Mouse (Mus musculus) embryo, embryonic 10.5 days (tissue): ENCODE data around the gene Gm10300.

Experiments
- DNase-seq: peaks from one replicate; pipeline ENCODE4 v3.0.0-alpha.2; 2015; ENCODE audit warnings: low spot score

Gene Gm10300

DNA sequence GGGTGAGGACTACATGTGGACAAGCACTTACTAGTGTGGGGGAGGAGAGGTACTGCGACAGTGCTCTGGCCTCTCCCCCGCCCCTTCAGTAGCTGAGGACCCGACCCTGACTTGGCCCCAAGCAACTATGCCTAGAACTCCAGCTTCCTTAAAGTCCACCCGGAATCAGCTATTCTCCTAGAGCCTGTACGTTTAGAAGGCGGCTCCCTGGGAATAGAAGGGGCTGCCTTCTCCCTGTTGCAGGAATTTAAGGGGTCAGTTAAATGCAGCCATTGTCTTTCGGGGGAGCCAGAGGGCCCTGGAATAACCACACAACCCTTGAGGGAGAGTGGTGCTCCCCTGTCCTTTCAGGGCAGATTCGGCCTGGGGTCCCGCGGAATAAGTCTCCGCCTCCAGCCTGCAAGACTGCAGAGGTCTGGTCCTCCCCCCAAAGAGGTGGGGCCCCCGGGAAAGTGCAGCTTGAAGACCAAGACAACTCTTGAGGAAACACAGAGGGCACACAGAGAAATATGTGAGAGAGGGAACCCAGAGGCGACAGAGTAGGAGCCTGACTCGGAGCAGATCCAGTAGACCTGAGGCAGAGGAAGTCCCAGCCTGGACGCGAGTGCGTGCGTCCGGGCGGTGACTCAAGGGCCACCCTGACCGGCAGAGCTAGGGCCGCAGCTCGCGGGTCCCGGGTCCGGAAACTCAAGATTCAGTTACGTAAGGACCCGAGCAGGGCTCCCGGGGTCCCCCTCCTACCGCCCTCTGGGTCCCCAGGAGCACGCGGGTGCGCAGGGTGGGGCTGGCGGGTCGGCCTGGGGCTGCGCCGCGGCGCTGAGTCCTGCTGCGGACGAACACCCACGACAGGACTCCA lies at the start of gene Gm10300:
TSS of gene Gm10300 (plus strand) at position 621 of the 856 bp plus-strand sequence.
- DNase-seq: peak; percentile 59

DNA sequence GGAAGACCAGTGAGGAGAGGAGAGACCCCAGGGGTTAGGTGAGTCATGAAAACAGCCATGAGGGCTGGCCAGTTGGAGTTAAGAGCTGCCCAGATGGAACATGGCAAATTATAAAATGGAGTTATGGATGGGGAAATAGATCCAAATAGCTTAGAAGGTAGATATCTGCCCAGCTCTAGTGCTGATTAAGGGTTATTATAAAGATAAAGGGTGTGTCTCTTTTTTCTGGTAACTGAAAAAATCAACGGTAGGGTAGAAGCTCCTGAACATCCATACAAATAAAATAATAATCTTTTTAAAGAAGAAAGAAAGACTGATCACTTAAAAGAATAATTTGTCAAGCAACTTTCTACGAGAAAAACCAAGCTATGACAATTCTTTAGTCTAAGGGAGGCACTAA lies 49.2 kb upstream of the Gm10300 start:
- no peak for DNase-seq

DNA sequence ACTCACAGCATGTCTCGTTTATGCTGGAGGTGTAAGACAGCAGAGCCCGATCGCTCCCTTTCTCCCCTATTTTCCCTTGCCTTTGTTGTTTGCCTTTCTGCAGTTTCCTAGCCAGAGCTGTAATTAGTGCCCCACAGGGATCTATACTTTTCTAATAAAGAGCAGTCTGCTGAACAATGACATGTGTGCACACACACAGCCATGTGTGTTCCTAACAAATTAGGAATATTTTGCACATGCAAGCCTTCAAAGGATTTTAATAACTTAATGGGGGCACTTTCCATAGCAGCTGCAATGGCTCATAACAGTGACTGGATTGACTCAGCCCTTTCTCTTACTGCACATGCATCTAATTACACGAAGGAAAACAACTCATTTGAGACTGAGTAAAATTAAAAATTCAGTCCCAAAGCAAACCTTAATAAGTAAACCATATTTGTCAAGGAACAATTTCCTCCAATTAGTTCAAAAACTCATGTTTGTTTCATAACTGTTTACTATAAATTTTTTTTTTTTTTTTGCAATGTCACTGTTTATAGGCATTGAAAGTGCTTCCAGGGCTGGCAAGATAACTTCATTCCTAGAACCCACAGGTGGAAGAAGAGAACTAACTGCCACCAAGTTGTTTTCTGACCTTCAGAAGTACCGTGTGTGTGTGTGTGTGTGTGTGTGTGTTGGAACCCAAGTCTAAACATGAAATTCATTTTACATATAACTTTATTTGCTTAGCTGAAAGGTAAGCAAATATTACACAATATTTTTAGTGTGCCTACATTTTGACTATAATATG lies 48.6 kb upstream of the Gm10300 start:
- peak; percentile 9 for DNase-seq

DNA sequence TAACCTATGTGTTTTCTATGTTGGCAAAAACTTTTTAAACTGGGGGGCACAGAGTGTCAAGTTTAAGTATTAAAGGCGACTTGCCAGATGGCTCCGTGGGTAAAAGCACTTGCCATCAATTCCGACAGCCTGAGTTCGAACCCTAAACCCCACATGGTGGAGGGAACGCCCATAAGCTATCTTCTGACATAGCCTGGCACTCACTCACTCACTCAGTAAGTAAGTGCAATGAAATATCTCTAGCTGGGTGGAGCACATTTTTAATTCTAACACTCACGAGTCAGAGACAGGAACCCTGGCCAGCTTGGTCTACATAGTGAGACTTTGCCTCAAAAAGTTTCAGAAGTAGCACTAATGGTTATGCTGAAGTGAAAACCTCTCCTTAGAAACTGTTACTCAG lies 47.3 kb upstream of the Gm10300 start:
- DNase-seq: no peak

DNA sequence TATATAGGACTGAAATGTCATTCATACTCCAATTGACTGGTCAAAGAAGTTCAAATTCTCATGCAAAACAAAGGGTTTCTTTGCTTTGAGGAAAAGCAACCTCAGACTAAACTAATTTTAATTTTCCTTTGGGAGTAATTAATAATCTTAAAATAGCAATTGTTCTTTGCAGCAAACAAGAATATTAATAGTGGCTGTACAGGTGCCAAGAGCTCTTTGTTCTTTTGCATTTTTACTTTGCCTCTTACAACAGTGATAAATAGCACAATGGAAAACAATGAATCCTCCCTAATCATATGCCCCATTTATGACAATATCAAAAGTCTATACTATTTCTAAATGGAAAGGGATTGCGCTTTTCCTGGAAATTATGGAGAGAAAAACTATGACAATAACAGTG lies 46.7 kb upstream of the Gm10300 start:
- no peak for DNase-seq

DNA sequence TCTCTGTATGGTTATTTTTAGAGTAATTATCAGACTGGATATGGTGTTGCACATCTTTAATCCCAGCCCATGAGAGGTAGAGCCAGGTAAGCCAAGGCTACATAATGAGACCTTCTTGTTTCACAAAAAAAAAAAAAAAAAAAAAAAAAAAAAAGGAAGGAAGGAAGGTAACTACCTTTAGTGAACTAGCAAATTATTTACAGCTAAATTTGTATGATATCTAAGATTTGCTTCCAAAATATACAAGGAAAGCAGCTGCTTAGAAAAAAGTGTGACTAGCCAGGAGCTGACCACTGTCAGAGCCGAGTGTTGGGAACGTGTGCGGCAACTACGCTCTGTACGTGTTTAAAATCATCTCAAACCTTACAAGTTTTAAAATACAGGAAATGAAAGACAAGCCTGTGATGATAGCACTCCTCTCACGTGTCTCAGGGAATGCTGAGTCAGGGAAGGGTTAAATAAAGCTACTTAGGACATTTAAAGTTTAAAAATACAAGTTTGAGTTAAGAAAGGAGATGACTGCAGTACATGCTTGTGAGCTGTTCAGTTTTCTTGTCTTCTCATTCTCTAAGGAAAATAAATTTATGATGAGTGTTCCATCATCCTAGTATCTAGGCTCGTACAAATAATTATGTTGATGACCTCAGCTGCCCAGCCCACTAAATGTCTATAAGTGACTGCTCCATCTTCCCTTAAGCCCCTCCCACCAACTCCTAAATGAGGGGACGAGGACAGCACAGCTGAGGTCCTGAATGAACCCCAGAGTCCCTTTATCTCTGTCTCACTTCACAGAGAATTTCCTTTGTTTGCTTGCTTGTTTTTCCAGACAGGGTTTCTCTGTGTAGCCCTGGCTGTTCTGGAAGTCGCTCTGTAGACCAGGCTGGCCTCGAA lies 44.4 kb upstream of the Gm10300 start:
- peak; percentile 30 for DNase-seq

DNA sequence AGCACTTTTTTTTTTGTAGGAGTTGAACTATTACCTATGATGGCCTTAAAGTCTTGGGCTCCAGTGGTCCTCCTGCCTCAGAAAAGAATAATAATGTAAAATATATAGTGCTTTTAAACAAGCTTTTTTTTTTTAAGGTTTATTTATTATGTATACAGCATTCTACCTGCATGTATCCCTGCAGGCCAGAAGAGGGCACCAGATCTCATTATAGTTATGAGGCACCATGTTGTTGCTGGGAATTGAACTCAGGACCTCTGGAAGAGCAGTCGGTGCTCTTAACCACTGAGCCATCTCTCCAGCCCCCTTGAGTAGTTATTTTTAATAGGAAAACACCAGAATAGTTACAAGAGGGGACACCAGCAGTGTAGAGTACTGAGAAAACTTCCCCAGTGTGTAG lies 41.3 kb upstream of the Gm10300 start:
- no peak for DNase-seq

DNA sequence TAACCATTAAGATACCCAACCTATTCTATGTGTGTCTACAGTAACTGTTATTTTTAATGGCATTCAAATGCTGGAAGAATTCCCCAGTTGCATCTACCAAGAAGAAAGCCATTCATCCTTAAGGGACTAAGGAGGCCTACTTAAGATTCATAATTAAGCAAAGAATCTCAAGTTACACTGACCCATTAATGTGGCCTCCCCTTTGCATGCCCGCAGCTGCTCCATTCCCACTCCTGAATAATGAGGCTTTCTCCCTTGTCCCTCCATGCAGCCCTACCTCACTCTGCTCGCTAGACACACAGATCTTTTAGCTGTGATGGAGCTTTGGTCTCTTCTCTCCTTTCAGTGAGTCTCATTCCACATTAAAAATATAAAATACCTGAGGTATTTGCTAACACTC lies 40.3 kb upstream of the Gm10300 start:
- DNase-seq: peak; percentile 50

DNA sequence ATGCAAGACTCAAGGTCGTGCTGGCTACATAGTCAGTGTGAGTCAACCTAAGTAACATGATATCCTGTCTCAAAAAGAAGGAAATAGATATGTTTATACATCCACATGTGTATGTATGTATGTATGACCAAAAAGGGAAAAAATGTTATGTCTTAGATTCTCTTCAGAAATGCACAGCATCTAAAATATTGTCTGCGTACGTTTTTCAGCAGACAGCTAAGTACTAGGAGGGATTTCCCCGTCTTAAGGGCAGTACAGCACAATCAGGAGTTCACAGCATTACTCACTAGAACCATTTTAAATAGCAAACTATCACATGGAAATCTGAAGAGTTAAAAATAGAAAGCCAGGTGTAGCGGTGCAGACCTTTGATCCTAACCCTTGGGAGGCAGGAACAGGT lies 37.4 kb upstream of the Gm10300 start:
- no peak for DNase-seq

DNA sequence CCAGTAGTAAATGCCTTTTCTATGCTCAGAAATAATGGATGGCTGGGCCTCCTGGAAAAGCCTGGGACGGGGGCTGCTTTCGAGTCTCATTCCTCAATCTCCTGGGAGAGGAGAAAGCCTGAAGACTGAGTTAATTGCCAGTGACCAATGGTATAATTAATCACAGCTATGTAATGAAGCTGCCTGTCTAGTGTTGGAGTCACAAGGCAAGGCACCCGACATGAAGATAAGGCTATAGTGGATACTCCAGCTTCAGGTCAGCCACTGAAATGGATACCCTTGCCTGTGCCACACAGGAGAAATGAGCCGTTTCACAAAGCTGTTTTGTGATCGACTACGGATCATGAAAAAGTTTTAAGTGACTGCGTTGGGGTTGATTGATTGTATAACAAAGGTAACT lies 36.5 kb upstream of the Gm10300 start:
- peak; percentile 31 for DNase-seq

DNA sequence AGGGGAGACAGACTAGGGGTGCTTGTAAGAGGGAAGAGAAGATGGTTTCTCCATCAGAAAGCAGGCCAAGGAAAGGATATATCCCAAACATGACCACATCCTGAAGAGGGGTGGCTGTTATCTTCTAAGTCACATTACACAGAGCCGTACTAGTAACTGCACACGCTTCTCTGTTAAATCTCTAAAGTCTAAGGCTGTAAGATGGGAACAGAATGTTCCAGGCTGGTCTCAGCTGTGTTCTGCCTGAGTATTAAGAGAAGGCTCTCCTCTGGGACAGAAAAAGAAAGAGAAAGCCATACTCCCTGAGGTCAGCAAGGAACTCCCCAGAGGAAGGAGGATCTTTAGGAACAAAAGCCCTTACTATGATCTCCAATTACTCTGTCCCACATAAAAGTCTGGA lies 35.7 kb upstream of the Gm10300 start:
- DNase-seq: no peak

DNA sequence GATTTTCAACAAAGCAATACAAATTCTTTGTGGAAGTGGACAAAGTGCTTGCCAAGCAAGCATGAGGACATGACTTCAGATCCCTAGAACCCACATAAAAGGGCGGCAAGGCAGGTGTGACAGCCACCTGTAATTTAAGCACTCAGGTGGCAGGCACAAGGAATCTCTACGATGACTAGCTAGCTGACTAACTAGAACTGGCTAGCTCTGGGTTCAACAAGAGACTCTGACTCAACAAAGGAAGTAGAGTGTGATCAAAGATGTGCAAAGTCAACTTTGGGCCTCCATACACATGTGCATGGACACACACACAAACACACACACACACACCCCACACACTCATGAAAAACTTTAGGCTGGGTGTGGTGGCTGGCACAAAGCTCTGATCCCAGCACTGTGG lies 35.0 kb upstream of the Gm10300 start:
- no peak for DNase-seq

DNA sequence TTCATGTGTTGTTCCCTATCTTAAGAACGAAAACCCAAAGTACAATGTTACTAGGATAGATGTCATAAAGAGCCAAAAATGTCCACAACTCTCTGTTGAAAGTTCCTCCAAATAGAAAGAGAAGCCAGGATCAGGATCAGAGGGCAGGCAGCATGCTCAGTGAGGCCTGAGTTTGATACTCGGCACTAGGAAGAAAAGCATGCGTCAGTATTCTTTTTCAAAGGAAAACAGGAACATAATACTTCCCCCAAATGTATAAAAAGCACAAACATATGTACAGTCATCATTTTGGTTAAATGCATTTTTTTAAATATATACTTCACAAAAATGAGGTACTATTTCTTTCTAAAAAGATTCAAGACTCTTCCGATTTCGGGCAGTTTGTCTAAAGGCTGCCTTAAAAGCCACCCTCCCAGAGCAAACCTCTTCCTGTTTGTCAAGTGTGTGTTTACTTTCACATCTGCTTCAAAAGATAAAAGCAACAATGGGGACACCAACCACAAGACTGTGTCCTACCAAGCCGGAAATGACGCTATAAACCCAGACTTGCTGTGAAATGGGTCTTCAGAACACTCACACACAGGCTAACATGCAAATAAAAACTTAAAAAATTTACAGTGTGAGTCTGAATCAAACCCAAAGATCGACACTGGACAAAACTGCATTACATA lies 34.4 kb upstream of the Gm10300 start:
- no peak for DNase-seq

DNA sequence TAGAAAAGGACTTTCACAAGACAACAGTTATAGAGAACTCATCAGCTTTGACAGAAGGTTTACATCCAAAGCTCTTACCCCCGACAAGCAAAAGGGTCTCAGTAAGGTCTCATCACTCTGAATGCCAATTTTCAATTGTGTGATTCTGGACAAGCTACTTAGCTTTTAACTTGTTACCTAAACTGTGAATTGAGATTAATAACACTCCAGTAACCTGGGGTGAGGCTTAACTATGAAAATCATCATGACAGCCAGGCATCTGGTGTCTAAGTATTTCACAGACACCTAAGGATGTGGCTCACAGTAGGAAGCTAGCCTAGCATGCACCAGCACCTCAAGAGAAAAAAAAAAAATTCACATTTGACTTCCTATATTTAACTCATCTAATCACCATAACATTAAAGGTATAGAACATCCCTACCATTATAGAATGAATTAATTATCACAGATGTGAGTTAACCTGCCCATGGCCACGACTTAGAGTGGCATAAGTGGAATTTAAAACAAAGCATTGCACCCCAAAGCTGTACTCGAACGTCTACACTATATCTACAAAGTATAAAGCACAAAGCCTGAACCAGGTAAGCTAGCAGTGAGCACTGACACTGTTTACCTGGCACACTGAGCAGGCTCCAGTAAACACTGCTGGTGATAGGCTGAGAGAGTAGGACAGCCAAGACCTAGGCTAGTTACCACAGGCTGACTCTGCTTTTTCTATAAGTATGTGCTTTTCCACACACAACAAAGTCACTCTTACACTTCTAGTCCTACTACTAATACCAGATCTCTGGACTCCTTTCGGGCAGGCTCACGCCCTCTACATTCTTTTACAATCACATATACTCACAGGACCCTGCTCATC lies 32.8 kb upstream of the Gm10300 start:
- no peak for DNase-seq

DNA sequence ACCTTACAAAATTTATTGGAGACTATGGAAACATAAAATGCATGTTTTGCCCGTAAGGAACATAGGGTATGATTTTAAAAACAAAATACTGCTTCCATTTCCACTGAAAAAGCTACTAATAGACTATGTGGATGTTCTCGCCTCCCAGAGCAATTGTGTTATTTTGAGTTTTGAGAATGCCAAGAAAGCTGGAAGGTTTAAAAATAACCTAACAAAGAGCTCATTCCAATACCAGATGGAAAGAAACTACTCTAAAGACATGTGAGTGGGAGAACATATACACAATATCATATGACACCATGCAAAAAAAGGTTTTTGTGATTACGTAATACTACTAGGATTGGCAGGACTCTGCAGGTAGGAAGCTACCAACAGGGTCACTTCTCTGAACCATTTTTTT lies 30.8 kb upstream of the Gm10300 start:
- DNase-seq: no peak

DNA sequence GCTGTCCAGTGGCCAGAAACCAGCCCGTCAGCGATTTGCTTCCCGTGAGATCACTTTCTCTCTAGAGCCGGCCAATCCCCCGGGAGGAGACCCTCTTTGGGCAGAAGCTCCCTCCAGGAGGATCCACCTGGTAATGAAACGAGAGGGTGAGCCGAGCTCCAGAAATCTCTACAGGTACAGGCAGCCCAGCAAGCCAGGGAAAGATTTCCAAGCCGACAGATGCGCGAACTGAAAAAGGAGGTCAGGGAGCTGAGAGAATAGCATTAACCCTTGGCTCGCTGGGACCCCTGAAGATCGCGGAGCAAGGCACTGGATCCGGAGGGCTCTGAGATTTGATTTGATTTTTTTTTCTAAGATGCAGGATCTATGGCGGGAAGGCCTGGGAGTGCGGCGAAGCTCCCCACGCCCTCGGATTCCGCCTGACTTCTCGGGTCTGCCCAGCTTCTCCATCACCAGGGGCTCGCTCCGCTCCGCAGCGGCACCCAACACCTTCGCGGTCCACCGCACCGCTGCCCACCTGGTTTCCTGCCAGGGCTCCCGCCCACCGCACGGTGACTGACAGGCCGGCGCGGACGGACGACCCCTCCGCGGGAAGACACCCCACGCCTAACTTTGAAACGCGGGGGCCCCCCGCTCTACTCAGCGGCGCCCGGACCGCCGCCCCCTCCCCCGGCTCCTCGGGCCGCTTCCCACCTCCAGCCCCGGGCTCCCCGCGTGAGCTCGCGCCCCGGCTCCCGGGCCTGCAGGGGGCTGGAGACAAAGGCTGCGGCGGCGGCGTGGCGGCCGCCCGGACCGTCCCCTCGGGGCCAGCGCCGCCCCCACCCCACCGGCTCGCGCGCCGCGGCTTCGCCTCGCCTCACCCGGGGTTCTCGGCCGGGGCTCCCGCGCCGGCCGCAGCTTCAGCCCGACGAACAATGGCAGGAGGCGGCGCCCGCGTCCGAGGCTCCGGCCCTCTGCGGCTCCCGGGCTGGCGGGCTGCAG lies 26.2 kb upstream of the Gm10300 start:
- peak; percentile 82 for DNase-seq

DNA sequence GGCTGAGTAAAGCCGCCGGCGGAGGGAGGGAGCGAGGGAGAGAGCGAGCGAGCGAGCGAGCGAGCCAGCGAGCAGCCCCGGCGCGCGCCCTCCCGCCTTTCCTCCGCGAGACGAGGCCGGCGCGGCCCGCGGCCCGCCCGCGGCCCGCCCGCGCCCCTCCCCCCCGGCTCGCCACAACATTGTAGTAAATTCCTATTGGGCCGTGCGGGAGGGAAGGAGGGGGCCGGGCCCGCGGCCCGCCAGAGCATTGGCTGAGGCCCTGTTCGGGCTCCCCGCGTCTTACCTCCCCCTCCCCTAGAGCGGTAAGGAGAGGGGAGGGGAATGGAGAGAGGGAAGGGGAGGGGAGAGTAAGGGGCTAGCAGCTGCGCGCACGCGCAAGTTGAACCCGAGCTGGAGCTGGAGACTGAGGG lies 25.5 kb upstream of the Gm10300 start:
- peak; percentile 98 for DNase-seq

DNA sequence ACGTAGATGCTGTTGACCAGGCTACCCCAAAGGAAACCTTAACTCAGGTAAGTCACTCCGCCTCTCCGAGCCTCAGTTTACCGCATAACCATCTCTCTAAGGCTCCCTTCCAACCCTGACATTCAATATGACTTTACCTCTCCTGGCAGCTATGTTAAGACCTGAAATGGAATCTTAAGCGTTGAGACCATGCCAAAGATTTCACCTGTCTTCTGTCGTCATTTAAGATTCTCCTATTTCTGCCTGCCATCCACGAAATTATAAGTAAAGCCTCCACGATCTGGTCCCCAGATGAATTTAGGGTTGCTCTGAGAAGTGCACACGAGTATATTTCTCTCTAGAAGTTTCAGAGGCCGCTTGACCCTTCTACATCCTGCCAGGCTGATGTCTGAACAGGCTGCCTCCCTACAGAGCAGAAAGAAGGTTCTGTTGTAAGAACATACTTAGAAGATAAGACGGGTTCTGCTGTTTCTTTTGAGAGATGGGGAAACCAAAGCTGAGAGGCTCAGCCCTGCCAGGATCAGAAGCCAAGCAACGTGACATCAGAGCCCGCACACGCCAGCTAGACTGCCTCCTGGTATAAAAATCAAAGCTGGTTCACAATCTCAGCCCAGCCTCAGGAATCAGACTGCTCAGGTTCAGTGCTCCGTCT lies 24.8 kb upstream of the Gm10300 start:
- DNase-seq: peak; percentile 32
